Mouse (Mus musculus): ENCODE measurements around the gene Panx3. TPM values are rescaled to one million over a fixed set of nuclear protein-coding genes. Genes with fewer than 3 reads are reported as not detected.

Panx3 gene
- total and polyA plus RNA-seq, 3 experiments = 0.17 to 0.42 TPM; not detected in 1

- Histone ChIP-seq H3K27ac (ENCODE audit: control insufficient read depth, low read depth, low read length) (peak overlapping the region; percentile 53), H3K9ac (ENCODE audit: control insufficient read depth, low read depth, low read length, poor library complexity, severe bottlenecking) (peak overlapping the region; percentile 78), H3K9me3 (replicated peaks; ENCODE audit: insufficient read depth, low read length) (no peaks in the 10 kb centered on the region), H3K79me2 (ENCODE audit: control insufficient read depth, insufficient read depth, low read length, poor library complexity) (no peaks in the 10 kb centered on the region; the same call in 1 of the 2 replicates), H3K4me3 (ENCODE audit: control insufficient read depth in 1 of 2, insufficient read depth in 1 of 2, low read depth in 2 of 2, low read length in 2 of 2) (peak overlapping the region; percentile 53 to 76), H3K27me3 (ENCODE audit: control insufficient read depth in 1 of 2, insufficient read depth in 2 of 2, low read length in 2 of 2) (no peaks in the 10 kb centered on the region), H3K4me1 (ENCODE audit: control insufficient read depth in 1 of 2, insufficient read depth in 2 of 2, low read length in 2 of 2) (peaks cover 17 to 20% of the 10 kb centered on the region in 2 experiments), H3K36me3 (ENCODE audit: control insufficient read depth in 1 of 2, insufficient read depth in 2 of 2, low read length in 2 of 2) (peaks cover 0 to 28% of the 10 kb centered on the region in 2 experiments; a peak in 2 of 4 replicates)
- TF ChIP-seq MAZ (IDR thresholded peaks at IDR 0.05; ENCODE audit: low read depth, low read length) = no peak; the same call in 1 of the 2 replicates
- no peak for TF ChIP-seq POLR2AphosphoS2 (IDR thresholded peaks at IDR 0.05; ENCODE audit: low read length)
- TF ChIP-seq NRF1 (IDR thresholded peaks at IDR 0.05; ENCODE audit: insufficient read depth, low read depth, low read length, poor library complexity, severe bottlenecking) = 0 out of 2 replicates have a peak, but pooled peaks have one; percentile 4
- TF ChIP-seq CHD1 (IDR thresholded peaks at IDR 0.05; ENCODE audit: low read depth, low read length) = no peak
- TF ChIP-seq MYC (IDR thresholded peaks at IDR 0.05; ENCODE audit: low read depth, low read length) = no peak
- no peak for DNase-seq (ENCODE audit: low read depth, low spot score)
Measured at GRCm38 (mm10) chr9:37613911-37614280, 55.1 kb downstream of the Panx3 start.

- Histone ChIP-seq H3K36me3 (ENCODE audit: control insufficient read depth in 1 of 2, insufficient read depth in 2 of 2, low read length in 2 of 2) (peaks cover 0 to 28% of the 10 kb centered on the region in 2 experiments; a peak in 2 of 4 replicates), H3K9ac (ENCODE audit: control insufficient read depth, low read depth, low read length, poor library complexity, severe bottlenecking) (peak within 1 kb of the TSS; percentile 78), H3K4me1 (ENCODE audit: control insufficient read depth in 1 of 2, insufficient read depth in 2 of 2, low read length in 2 of 2) (peaks cover 17 to 20% of the 10 kb centered on the region in 2 experiments), H3K79me2 (ENCODE audit: control insufficient read depth, insufficient read depth, low read length, poor library complexity) (no peaks in the 10 kb centered on the region; the same call in 1 of the 2 replicates), H3K9me3 (replicated peaks; ENCODE audit: insufficient read depth, low read length) (no peaks in the 10 kb centered on the region), H3K27me3 (ENCODE audit: control insufficient read depth in 1 of 2, insufficient read depth in 2 of 2, low read length in 2 of 2) (no peaks in the 10 kb centered on the region), H3K4me3 (ENCODE audit: control insufficient read depth in 1 of 2, insufficient read depth in 1 of 2, low read depth in 2 of 2, low read length in 2 of 2) (peak within 1 kb of the TSS; percentile 70 to 90), H3K27ac (ENCODE audit: control insufficient read depth, low read depth, low read length) (peak within 1 kb of the TSS; percentile 74)
- peak; percentile 96 for DNase-seq (ENCODE audit: low read depth, low spot score)
- no peak; the same call in 1 of the 2 replicates for TF ChIP-seq TBP (IDR thresholded peaks at IDR 0.05; ENCODE audit: low read depth, low read length)
- TF ChIP-seq HCFC1 (IDR thresholded peaks at IDR 0.05; ENCODE audit: low read depth, low read length) = peak; percentile 86
- TF ChIP-seq POLR2A (IDR thresholded peaks at IDR 0.05; ENCODE audit: control insufficient read depth in 1 of 2, insufficient read depth in 1 of 2, low read depth in 1 of 2, low read length in 2 of 2, poor library complexity in 1 of 2) = peak in 1 of 2 experiments; percentile 57; a peak in 2 of 4 replicates
- TF ChIP-seq ZNF384 (IDR thresholded peaks at IDR 0.05; ENCODE audit: low read depth, low read length) = peak; percentile 100
- TF ChIP-seq ELF1 (IDR thresholded peaks at IDR 0.05; ENCODE audit: low read depth, low read length) = peak; percentile 74
- no peak for TF ChIP-seq RAD21 (IDR thresholded peaks at IDR 0.05; ENCODE audit: low read depth, low read length)
- peak; percentile 81 for TF ChIP-seq MXI1 (IDR thresholded peaks at IDR 0.05; ENCODE audit: low read depth, low read length)
- peak in 1 of 2 experiments; percentile 41 for TF ChIP-seq EP300 (IDR thresholded peaks at IDR 0.05; ENCODE audit: low read depth in 1 of 2, low read length in 2 of 2)
- TF ChIP-seq MYB (IDR thresholded peaks at IDR 0.05; ENCODE audit: low read depth, low read length) = 0 out of 2 replicates have a peak, but pooled peaks have one; percentile 19
- TF ChIP-seq ZC3H11A (IDR thresholded peaks at IDR 0.05; ENCODE audit: low read depth, low read length) = 0 out of 2 replicates have a peak, but pooled peaks have one; percentile 17
- 0 out of 2 replicates have a peak, but pooled peaks have one; percentile 32 for TF ChIP-seq MYC (IDR thresholded peaks at IDR 0.05; ENCODE audit: low read depth, low read length)
- TF ChIP-seq E2F4 (IDR thresholded peaks at IDR 0.05; ENCODE audit: borderline replicate concordance, low read depth, low read length) = no peak; the same call in 1 of the 2 replicates
- TF ChIP-seq KAT2A (conservative IDR thresholded peaks at IDR 0.05; ENCODE audit: low read depth, low read length) = no peak
- peak; percentile 53; the same call in 1 of the 2 replicates for TF ChIP-seq ZKSCAN1 (IDR thresholded peaks at IDR 0.05; ENCODE audit: low read depth, low read length)
- peak; percentile 53 for TF ChIP-seq NELFE (IDR thresholded peaks at IDR 0.05; ENCODE audit: low read depth, low read length)
- TF ChIP-seq UBTF (IDR thresholded peaks at IDR 0.05; ENCODE audit: borderline replicate concordance, insufficient read depth, low read depth, low read length) = 0 out of 2 replicates have a peak, but pooled peaks have one; percentile 40
- TF ChIP-seq MEF2A (IDR thresholded peaks at IDR 0.05; ENCODE audit: extremely low read depth, insufficient replicate concordance, low read depth, low read length, poor library complexity, severe bottlenecking) = no peak
- TF ChIP-seq GATA1 (IDR thresholded peaks at IDR 0.05; ENCODE audit: low read depth, low read length) = peak; percentile 62
- no peak for TF ChIP-seq ZMIZ1 (IDR thresholded peaks at IDR 0.05; ENCODE audit: low read depth, low read length)
- no peak for TF ChIP-seq CHD2 (IDR thresholded peaks at IDR 0.05; ENCODE audit: low read length)
- no peak for TF ChIP-seq NRF1 (IDR thresholded peaks at IDR 0.05; ENCODE audit: insufficient read depth, low read depth, low read length, poor library complexity, severe bottlenecking)
- TF ChIP-seq TCF12 (IDR thresholded peaks at IDR 0.05; ENCODE audit: low read depth, low read length) = 0 out of 2 replicates have a peak, but pooled peaks have one; percentile 22
- TF ChIP-seq ETS1 (IDR thresholded peaks at IDR 0.05; ENCODE audit: low read depth, low read length) = 0 out of 2 replicates have a peak, but pooled peaks have one; percentile 14
- no peak for TF ChIP-seq POLR2AphosphoS5 (IDR thresholded peaks at IDR 0.05; ENCODE audit: borderline replicate concordance, low read depth, low read length)
- TF ChIP-seq CTCF (IDR thresholded peaks at IDR 0.05 in 2 of 3, conservative IDR thresholded peaks at IDR 0.05 in 1 of 3; ENCODE audit: control insufficient read depth in 1 of 3, insufficient read depth in 1 of 3, low read depth in 2 of 3, low read length in 3 of 3, poor library complexity in 1 of 3, severe bottlenecking in 1 of 3) = no peak
Measured at GRCm38 (mm10) chr9:37613182-37613910, 55.7 kb downstream of the Panx3 start, which contains the start of gene Spa17. Gene Spa17 (minus strand): TSS chr9:37613722.
